Mouse (Mus musculus): ENCODE measurements around the gene Kif2a.

GRCm38 (mm10) chr13:107011618-107012017 is 10.3 kb downstream of the Kif2a start:
- TF ChIP-seq POLR2A (IDR thresholded peaks at IDR 0.05; ENCODE audit: borderline replicate concordance, insufficient read depth, low read length) (no peak), CTCF (IDR thresholded peaks at IDR 0.05; ENCODE audit: borderline replicate concordance, insufficient read depth, low read depth, low read length) (no peak)

Data from cerebellum, adult 2 months (tissue).